Mouse (Mus musculus): Measurements from ENCODE around the gene Snd1.

GRCm38 (mm10) chr6:28464630-28465029 lies 10.3 kb upstream of the Snd1 start:
- no peak for TF ChIP-seq POLR2A (IDR thresholded peaks at IDR 0.05; ENCODE audit: low read depth, low read length)
- TF ChIP-seq NRF1 (IDR thresholded peaks at IDR 0.05; ENCODE audit: low read depth, low read length), result no peak
- TF ChIP-seq POLR2AphosphoS2 (IDR thresholded peaks at IDR 0.05; ENCODE audit: low read depth, low read length), result no peak
- no peak for TF ChIP-seq USF1 (IDR thresholded peaks at IDR 0.05; ENCODE audit: low read depth, low read length)
- TF ChIP-seq IRF4 (IDR thresholded peaks at IDR 0.05; ENCODE audit: low read depth, low read length), result no peak
- no peak for TF ChIP-seq CTCF (conservative IDR thresholded peaks at IDR 0.05 in 1 of 2, IDR thresholded peaks at IDR 0.05 in 1 of 2; ENCODE audit: low read depth in 2 of 2, low read length in 2 of 2)
